Mouse (Mus musculus) erythroblast, adult 5-6 weeks (primary cell): ENCODE data around the gene Lgr4. TPM values are rescaled to one million over a fixed set of nuclear protein-coding genes. Genes with fewer than 3 reads are reported as not detected.
A peak's percentile ranks its signal among the peaks of the same experiment; 100 is the strongest.

Experiments
- ATAC-seq: replicated peaks from 2 replicates; pipeline ENCODE4 v1.8.0; 2016; ENCODE audit warnings: moderate number of reproducible peaks, mild to moderate bottlenecking, moderate TSS enrichment, inconsistent platforms; ENCODE audit not compliant: poor library complexity, low FRiP score, severe bottlenecking
- total RNA-seq, 2 experiments: library from RNA; stranded (forward) in 1 of 2; stranded (reverse) in 1 of 2; fragments of 150-400 nt in 1 of 2; fragments of 200-764, 138-1000 nt in 1 of 2; gene quantifications; 2 replicates each; pipeline versions ENCODE4 v1.2.3 to v1.2.4; 2015 to 2017; ENCODE audit warnings: low replicate concordance in 2 of 2

Lgr4 gene
- total RNA-seq, 2 experiments from 2014 or later = 0.51 to 1.2 TPM

- ATAC-seq = no peak
Observed at GRCm38 (mm10) chr2:110005164-110005563, 87.7 kb downstream of the Lgr4 start.

- no peak for ATAC-seq
Observed at GRCm38 (mm10) chr2:110005596-110006239, 88.3 kb downstream of the Lgr4 start.

GRCm38 (mm10) chr2:110007423-110008267, 90.2 kb downstream of the Lgr4 start:
- ATAC-seq = peak; percentile 77

DNA sequence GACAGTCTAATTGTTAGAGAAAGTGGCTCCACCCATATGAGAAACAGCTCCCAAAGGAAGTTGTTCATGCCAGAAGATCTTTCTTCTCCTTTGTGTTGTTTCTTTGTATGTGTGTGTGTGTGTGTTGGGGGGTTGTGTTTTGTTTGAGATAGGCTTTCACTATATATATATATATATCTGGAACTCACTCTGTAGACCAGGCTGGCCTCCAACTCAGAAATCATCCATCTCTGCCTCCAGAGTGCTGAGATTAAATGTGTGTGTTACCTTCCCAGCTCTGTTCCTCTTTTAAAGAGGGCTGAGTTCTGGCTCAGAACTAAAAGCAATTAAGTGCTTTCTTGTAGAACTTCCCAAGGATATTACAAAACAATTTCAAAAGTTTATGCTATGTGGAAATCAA, 92.0 kb downstream of the Lgr4 start:
- ATAC-seq = no peak

DNA sequence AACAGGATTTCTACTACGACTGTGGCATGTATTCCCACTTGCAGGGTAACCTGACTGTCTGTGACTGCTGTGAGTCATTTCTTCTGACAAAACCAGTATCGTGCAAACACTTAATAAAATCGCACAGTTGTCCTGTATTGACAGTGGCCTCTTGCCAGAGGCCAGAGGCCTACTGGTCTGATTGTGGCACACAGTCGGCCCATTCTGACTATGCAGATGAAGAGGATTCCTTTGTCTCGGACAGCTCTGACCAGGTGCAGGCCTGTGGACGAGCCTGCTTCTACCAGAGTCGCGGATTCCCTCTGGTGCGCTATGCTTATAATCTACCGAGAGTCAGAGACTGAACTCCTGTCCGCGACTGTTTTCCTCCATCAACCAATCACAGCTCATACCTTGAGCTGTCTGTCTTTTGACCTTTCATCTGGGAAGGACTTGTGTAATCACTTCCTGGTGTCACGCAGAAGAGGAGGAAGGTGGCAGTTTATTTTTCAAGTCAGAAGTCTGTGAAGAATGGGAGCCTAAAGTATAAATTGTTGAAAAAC, 94.8 kb downstream of the Lgr4 start:
- no peak for ATAC-seq

DNA sequence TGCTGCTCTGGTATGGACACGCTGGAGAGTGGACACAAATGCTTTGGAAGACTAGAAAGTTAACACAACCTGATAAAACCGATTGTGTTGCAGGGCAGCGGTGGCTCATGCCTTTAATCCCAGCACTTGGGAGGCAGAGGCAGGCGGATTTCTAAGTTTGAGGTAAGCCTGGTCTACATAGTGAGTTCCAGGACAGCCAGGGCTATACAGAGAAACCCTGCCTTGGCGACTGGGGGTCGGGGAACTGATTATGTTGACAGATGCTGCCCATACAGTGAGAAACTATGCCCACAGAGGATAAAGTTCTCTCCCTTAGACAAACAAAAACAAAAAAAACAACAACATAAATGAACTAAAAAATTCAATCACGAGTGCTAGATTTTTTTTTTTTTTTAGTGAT, 99.6 kb downstream of the Lgr4 start:
- no peak for ATAC-seq

DNA sequence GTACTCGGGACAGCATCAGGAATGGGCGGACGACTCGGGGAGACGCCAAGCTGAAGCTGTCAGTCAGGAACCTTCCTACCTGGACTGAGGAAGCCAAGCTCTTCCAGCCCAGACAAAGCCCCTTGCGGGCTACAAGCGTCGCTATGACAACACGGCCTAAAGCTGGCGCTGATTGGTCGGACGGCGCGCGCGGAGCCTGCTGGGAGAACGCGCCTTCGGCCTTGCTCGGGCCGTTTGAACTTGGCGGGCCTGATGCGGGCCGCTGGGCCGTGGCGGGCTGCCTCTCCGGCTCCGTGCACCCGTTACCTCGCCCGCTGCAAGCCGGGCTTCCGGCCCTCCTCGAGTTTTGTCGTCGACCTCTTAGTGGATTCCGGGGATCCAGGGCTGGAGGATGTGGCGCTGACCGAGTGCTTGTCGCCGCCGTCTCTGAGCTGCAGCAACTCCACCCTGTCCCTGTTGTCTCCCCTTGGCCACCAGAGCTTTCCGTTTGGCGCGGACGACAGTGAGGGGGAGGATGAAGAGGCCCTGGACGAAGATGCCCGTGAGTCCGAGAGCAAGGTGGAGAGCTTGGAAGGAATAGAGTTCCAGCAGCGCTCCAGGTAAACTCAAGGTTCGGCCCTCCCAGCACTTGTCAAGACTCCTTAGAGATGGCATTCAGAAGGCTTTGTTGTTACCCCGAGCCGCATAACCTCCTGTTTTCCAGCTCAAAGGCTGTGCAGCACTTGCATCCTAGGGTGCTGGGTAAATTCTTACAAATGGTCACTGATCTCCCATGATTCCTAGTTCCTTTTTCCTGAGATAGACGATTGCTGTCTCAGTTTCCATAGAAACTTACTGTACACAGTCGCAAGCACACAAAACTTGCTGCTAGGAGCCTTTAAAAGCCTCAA, 100.4 kb downstream of the Lgr4 start, which contains the start of gene Ccdc34:
Ccdc34 (plus strand) TSS at position 202 of the 890 bp plus-strand sequence.
- ATAC-seq = peak; percentile 97

- ATAC-seq = no peak
Observed at GRCm38 (mm10) chr2:110019656-110020055, 102.2 kb downstream of the Lgr4 start.

DNA sequence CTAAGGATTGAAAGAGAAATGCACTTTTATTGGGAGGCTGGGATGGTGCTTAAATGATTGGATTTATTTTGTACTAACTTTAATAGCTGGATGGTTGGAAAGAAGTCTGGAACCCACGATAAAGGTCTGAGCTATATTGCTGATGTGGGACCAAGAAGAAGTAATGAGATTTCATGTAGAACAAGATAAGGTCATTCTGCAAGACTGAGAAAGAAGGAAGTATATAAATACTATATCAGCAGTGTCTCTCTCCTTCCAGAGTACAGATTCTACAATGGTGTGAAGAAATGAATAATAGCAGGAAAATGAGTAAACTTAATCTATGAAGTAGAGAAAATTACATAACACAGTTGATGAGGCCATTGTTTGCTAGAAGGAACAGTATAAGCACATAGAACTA, 103.0 kb downstream of the Lgr4 start:
- no peak for ATAC-seq

DNA sequence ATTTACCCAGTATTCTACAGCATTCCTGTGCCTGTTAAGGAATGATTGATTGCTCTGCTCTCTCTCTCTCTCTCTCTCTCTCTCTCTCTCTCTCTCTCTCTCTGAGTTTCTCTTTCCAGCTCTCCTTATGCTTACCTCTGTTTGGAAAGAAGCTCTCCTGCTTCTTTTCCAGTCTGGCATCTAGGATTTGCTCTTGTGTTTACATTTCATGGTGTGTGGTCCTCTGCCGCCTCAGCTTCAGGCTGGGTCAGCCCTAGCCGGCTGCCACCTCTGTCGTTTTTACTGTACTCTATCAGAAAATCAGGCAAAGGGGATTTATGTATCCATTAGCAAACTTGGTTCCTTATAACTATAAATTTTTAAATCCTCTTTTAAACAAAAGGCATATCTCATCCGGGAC, 118.8 kb downstream of the Lgr4 start:
- ATAC-seq = no peak

GRCm38 (mm10) chr2:110036665-110037064, 119.2 kb downstream of the Lgr4 start:
- ATAC-seq = no peak

DNA sequence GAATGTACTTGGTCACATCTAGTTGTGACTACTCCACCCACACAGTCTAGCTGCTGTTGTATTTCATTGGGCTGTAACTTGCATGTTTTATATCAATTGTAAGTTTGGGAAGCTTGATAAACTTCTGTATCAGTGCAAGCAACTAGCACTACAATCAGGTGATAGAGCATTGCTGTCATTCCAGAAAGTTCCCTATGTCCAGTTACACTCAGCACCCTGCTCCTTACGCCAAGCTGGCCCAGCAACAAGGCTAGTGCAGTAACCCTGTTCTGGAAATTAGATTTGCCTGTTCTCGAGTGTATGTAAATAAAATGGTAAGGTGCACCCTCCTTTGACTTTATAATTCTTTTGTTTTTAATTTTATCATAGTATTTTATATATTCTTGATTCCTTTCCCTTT, 119.8 kb downstream of the Lgr4 start:
- no peak for ATAC-seq

DNA sequence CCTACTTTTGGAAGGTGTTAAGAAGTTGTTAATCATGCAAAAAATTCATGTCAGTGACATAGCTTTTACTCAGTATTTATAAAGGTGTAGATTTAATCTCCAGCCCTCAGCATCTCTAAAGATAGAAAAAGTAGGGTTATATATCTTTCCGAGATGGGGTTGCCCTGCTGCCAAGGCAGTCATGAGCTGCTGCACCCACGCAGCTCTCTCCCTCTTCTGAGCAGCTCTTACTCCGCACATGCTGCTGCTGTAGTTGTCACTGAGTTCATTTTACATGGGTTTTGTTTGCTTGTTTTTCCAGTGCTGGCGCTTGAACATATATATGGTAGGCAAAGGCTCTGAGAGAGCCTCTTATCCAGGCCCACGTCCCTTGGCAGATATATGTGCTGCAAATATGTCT, 120.9 kb downstream of the Lgr4 start:
- no peak for ATAC-seq

DNA sequence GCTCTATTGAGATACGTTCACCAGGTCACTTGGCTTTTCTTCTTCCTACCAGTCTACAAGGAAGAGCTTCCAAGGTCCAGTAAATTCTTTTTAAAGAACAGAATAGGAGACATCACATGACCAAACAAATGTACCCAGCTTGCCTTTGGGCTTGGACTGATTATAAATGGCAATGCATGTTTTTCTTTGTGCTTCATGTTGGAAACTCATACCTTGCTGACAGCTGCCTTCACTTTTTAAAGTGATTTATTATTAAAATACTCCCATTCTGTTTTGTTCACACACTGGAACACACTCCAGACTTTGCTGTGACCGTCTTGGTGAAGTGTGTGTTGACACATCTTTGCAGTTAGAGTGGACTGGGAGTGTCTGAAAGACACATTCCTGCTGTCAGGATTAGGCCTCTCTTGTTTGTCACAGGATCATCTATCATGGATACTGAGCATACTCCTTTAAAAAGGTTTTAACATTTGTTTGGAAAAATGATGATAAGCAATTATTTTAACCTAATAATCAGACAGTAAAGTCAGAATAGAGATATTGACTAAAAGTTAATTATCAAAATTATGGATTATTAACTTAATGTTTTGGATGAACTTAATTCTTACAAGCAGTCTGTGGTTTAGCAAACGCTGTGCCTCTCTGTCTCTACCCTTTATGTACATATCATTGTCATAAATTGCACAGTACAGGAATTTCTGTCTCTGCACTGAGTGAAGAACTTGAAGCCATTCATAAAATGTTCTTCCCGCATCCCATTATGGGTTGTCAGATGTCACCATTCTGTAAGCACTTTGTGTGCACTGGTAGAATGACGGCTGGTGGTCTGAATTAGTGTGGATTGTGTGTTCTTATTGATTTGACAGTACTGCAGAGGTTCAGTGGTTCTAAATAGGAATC, 125.7 kb downstream of the Lgr4 start:
- ATAC-seq = no peak

DNA sequence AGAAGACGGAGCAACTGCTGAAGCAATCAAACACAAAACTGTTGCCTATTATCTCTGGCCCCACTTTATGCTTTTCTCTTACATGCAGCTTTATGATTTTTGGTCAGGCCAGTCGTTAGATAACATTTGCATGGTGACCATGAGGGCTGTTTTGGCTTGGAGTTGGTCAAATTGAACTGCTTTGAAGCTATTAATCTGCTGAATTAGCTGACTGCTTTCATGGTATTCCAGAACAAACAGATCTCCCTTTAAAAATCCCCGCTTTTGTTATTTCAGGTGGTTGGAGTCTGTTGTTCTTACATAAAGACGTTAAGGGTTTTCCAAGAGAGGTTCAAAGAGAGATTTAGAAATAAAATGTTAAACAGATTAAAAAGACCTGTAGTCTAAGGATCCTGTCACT, 141.0 kb downstream of the Lgr4 start:
- ATAC-seq = no peak

- ATAC-seq = no peak
Observed at GRCm38 (mm10) chr2:110063131-110063530, 145.7 kb downstream of the Lgr4 start.
